Mouse (Mus musculus) liver, postnatal 0 days (tissue): ENCODE results near the gene 6430571L13Rik.

Experiments
- CTCF ChIP-seq: sonication (generic); IDR thresholded peaks from 2 replicates; pipeline ENCODE4 v1.5.1; 2016; ENCODE audit warnings: antibody characterized with exemption, low read depth
- EP300 ChIP-seq: IDR thresholded peaks from 2 replicates; pipeline ENCODE4 v1.6.1; 2016; ENCODE audit warnings: antibody characterized with exemption, low read depth, mild to moderate bottlenecking

DNA sequence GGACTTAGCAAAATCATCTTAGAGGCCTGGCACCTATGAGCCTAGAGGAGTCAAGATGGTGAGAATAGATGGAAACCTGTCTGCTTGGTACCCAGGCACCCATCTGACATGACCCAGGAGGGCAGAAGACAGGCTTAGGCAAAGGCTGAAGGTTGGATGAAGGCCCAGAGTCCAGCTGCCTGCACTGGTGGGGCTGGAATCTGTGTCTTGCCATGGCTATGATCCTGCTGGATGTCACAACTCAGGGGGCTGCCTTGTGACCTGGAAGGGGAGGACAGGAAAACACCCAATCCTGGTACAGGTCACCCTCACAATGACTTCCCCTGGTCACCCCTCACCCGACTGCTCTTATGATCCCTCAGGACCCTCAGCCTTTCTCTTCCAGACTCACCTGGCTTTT is 14.4 kb downstream of the 6430571L13Rik start:
- TF ChIP-seq EP300, result no peak
- no peak for TF ChIP-seq CTCF
